Mouse (Mus musculus) cortical plate, adult 2 months (tissue): ENCODE results near the gene Dek.

ENCODE experiments used
- CTCF ChIP-seq: fragments of 200-500 bp; IDR thresholded peaks from 2 replicates; pipeline ENCODE4 v1.5.1; 2011; ENCODE audit warnings: mild to moderate bottlenecking, control low read depth, low read length; ENCODE audit not compliant: insufficient read depth; ENCODE audit errors: extremely low read depth
- POLR2A ChIP-seq: fragments of 200-500 bp; IDR thresholded peaks from 2 replicates; pipeline ENCODE4 v1.6.1; 2011; ENCODE audit warnings: mild to moderate bottlenecking, low read length, control low read depth; ENCODE audit not compliant: insufficient read depth; ENCODE audit errors: extremely low read depth

GRCm38 (mm10) chr13:47088433-47088832 is 17.6 kb downstream of the Dek start:
- TF ChIP-seq CTCF (no peak), POLR2A (no peak)
